Comparison of ENCODE assay signal across 9 mouse cellular contexts in genomic region chr8:92960451-92960911, GRCm38 (mm10). TPM values are rescaled to one million over a fixed set of nuclear protein-coding genes. Genes with fewer than 3 reads are reported as not detected.
DNase-seq lines count a peak whose midpoint lies in the region; ATAC-seq and TF ChIP-seq lines count a peak whose summit lies in the region.
"Had no signal": no experiment of that assay in that cellular context is flagged by ENCODE, and none has a peak within 500 bp of the region (broad histone marks: within the 10 kb centered on the region; RNA-seq: fewer than 3 reads in every experiment).

No protein-coding gene starts in this region.

- H3K9ac ChIP-seq in kidney, postnatal 0 days (ENCODE audit: low read depth, low read length) = no peak overlapping the region
- no peak overlapping the region for H3K9ac ChIP-seq in heart, embryonic 16.5 days (ENCODE audit: low read length)
- peak overlapping the region; percentile 30; the same call in 1 of the 2 replicates for H3K9ac ChIP-seq in midbrain, embryonic 11.5 days (ENCODE audit: low read length)

- H3K27ac ChIP-seq in kidney, postnatal 0 days = no peak overlapping the region
- H3K27ac ChIP-seq in heart, embryonic 16.5 days (ENCODE audit: low read length) = no peak overlapping the region
- H3K27ac ChIP-seq in midbrain, embryonic 11.5 days (ENCODE audit: low read depth, low read length) = no peak overlapping the region

- peaks cover 37% of the 10 kb centered on the region for H3K27me3 ChIP-seq in kidney, postnatal 0 days (ENCODE audit: insufficient read depth, low read length)
- peaks cover 49% of the 10 kb centered on the region for H3K27me3 ChIP-seq in heart, embryonic 16.5 days (ENCODE audit: control insufficient read depth, insufficient read depth, low read length)
- peaks cover 29% of the 10 kb centered on the region for H3K27me3 ChIP-seq in midbrain, embryonic 11.5 days (ENCODE audit: control insufficient read depth, insufficient read depth, low read length)

- H3K36me3 ChIP-seq in kidney, postnatal 0 days (ENCODE audit: insufficient read depth, low read length) = no peaks in the 10 kb centered on the region
- no peaks in the 10 kb centered on the region for H3K36me3 ChIP-seq in heart, embryonic 16.5 days (ENCODE audit: control insufficient read depth, insufficient read depth)
- no peaks in the 10 kb centered on the region for H3K36me3 ChIP-seq in midbrain, embryonic 11.5 days (ENCODE audit: control insufficient read depth, insufficient read depth, low read length)

- 2% methylated on average over 42 of the region's 42 CpGs for WGBS in kidney, postnatal 0 days
- WGBS in heart, embryonic 16.5 days = 2% methylated on average over 42 of the region's 42 CpGs
- whole genome bisulfite sequencing in midbrain, embryonic 11.5 days = 1% methylated on average over 42 of the region's 42 CpGs

- peak overlapping the region; percentile 28 for H3K4me3 ChIP-seq in kidney, postnatal 0 days (replicated peaks; ENCODE audit: low read depth, low read length)
- peak overlapping the region; percentile 48 for H3K4me3 ChIP-seq in heart, embryonic 16.5 days (ENCODE audit: low read length)
- peak overlapping the region; percentile 36 for H3K4me3 ChIP-seq in midbrain, embryonic 11.5 days (ENCODE audit: low read depth, low read length)

- DNase-seq in kidney, postnatal 0 days (ENCODE audit: low spot score) = no peak
- no peak for DNase-seq in kidney, adult 18-20 months
- peak; percentile 14 for DNase-seq in adrenal gland, postnatal 25 days
- DNase-seq in midbrain, embryonic 11.5 days (ENCODE audit: low spot score, missing footprints) = peak; percentile 92
- no peak for DNase-seq in frontal cortex, postnatal 14 days (ENCODE audit: low spot score in 2 of 2)
- DNase-seq in layer of hippocampus, postnatal 25 days (ENCODE audit: extremely low spot score in 1 of 2, low spot score in 1 of 2) = no peak

- H3K4me2 ChIP-seq in kidney, postnatal 0 days (ENCODE audit: low read length) = peak overlapping the region; percentile 58
- H3K4me2 ChIP-seq in heart, embryonic 16.5 days (ENCODE audit: low read depth, low read length) = peak overlapping the region; percentile 75
- peak overlapping the region; percentile 75 for H3K4me2 ChIP-seq in midbrain, embryonic 11.5 days

- 0 out of 2 replicates have a peak, but pooled peaks cover 4% of the 10 kb centered on the region for H3K4me1 ChIP-seq in kidney, postnatal 0 days (replicated peaks; ENCODE audit: insufficient read depth, low read length)
- H3K4me1 ChIP-seq in heart, embryonic 16.5 days (ENCODE audit: control insufficient read depth, insufficient read depth, low read length) = peaks cover 3% of the 10 kb centered on the region; the same call in 1 of the 2 replicates
- H3K4me1 ChIP-seq in midbrain, embryonic 11.5 days (ENCODE audit: control insufficient read depth, insufficient read depth, low read length) = peaks cover 9% of the 10 kb centered on the region

- H3K9me3 ChIP-seq in kidney, postnatal 0 days (replicated peaks; ENCODE audit: low read length) = no peaks in the 10 kb centered on the region
- no peaks in the 10 kb centered on the region for H3K9me3 ChIP-seq in heart, embryonic 16.5 days (replicated peaks; ENCODE audit: control insufficient read depth, low read length)
- H3K9me3 ChIP-seq in midbrain, embryonic 11.5 days (ENCODE audit: control insufficient read depth, low read length) = no peaks in the 10 kb centered on the region

- TF ChIP-seq CTCF in kidney, postnatal 0 days (IDR thresholded peaks at IDR 0.05; ENCODE audit: low read depth) = no peak; the same call in 1 of the 2 replicates

- ATAC-seq in kidney, postnatal 0 days (replicated peaks; ENCODE audit: low FRiP score, low read depth) = 0 out of 2 replicates have a peak, but pooled peaks have one; percentile 13
- no peak for ATAC-seq in heart, embryonic 16.5 days (replicated peaks; ENCODE audit: extremely low read depth, insufficient read depth, low FRiP score)
- peak; percentile 46; the same call in 1 of the 2 replicates for ATAC-seq in midbrain, embryonic 11.5 days (ENCODE audit: low FRiP score)
- no peak for ATAC-seq in CD4-positive, CD25-positive, alpha-beta regulatory T cell, adult 4 months
- ATAC-seq: Patski had no signal

RNA-seq across cellular contexts. Expression of gene Slc6a2, which starts 0.6 kb away (rescaled TPM):
- 0.03 and 0.12 TPM in 2 replicates for polyA plus RNA-seq in kidney, postnatal 0 days (2015; fragmentation: Nextera tagmentation; extraction: Ambion mirVana)
- 5.5 and 10.4 TPM in 2 replicates for total RNA-seq in adrenal gland, postnatal 25 days (2021)
- 0.04 TPM in 2 replicates for polyA plus RNA-seq in heart, embryonic 16.5 days (2015; fragmentation: Nextera tagmentation; extraction: Ambion mirVana)
- 0.03 TPM in 1 of 2 replicates, not detected in the other for polyA plus RNA-seq in midbrain, embryonic 11.5 days (2014; fragmentation: Nextera tagmentation; extraction: Ambion mirVana)
- under 1 TPM; 0.07 to 0.16 TPM for total RNA-seq in layer of hippocampus, postnatal 25 days (2021)
- not detected for polyA plus RNA-seq in CD4-positive, CD25-positive, alpha-beta regulatory T cell, adult 4 months (2017; shearing (Covaris generic))
- polyA plus RNA-seq: Patski had no signal

RNA-seq across cellular contexts. Expression of gene Capns2, which starts 59.3 kb away (rescaled TPM):
- 0.14 TPM in 1 of 2 replicates, not detected in the other for polyA plus RNA-seq in kidney, postnatal 0 days (2015; fragmentation: Nextera tagmentation; extraction: Ambion mirVana)
- total RNA-seq in adrenal gland, postnatal 25 days (2021) = 0.95 TPM in 1 of 2 replicates, not detected in the other
- polyA plus RNA-seq in heart, embryonic 16.5 days (2015; fragmentation: Nextera tagmentation; extraction: Ambion mirVana) = 0.14 and 0.35 TPM in 2 replicates
- polyA plus RNA-seq in midbrain, embryonic 11.5 days (2014; fragmentation: Nextera tagmentation; extraction: Ambion mirVana) = 0.18 TPM in 1 of 2 replicates, not detected in the other
- total RNA-seq in layer of hippocampus, postnatal 25 days (2021) = 1 to 10 TPM in 1 of 2 experiments, under 1 TPM in 1; 0.54 to 1.1 TPM
- polyA plus RNA-seq in CD4-positive, CD25-positive, alpha-beta regulatory T cell, adult 4 months (2017; shearing (Covaris generic)) = not detected

Comparison
In these comparisons a context has a peak if more than half of its experiments do, and no peak if none do; other contexts are left out.
1. ATAC-seq: peak in kidney, postnatal 0 days (single experiment) and midbrain, embryonic 11.5 days (single experiment); none in heart, embryonic 16.5 days (single experiment) and CD4-positive, CD25-positive, alpha-beta regulatory T cell, adult 4 months (single experiment).
2. DNase-seq: peak in adrenal gland, postnatal 25 days (single experiment) and midbrain, embryonic 11.5 days (single experiment); none in kidney, postnatal 0 days (single experiment), kidney, adult 18-20 months (single experiment), frontal cortex, postnatal 14 days (0 of 2) and layer of hippocampus, postnatal 25 days (0 of 2).
3. Peak in every context shown above with its lines, with median percentiles within 50 percentile points of each other: H3K4me2 ChIP-seq and H3K4me3 ChIP-seq.